Mouse (Mus musculus): ENCODE data around the gene B3gnt2.

DNA sequence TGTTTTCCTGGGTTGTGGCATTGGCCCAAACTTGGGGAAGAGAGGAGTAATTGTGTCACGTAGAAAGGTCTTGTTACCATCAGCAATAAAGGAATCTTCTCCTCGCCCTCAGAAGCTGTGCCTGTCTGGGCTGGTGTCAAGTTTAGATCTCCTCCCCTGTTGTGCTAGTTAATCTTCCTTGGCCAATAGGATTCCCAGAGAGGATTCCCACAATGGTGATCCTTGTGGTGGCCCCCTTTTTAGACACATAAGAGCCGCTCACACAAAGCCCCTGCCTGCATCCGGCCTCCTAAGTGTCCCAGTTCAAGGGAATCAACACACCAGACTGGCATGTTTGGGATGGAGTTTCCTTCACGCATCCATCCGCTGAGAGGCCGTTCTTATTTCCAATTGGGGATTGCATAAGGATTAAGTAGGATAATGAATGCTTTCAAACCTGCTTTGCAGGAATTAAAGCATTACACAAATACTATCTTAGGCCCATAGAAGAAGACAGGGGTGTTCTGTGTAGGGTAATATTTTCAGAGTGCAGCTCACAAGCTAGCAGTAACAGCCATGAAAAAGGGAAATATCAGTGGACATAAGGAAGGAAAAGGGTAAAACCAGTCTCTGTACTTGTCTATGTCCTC lies 118.6 kb downstream of the B3gnt2 start:
- no peak for TF ChIP-seq POLR2A (IDR thresholded peaks at IDR 0.05; ENCODE audit: borderline replicate concordance, low read depth, low read length)
- no peak for TF ChIP-seq CTCF (IDR thresholded peaks at IDR 0.05; ENCODE audit: low read depth, low read length)
